In the genomic region with DNA sequence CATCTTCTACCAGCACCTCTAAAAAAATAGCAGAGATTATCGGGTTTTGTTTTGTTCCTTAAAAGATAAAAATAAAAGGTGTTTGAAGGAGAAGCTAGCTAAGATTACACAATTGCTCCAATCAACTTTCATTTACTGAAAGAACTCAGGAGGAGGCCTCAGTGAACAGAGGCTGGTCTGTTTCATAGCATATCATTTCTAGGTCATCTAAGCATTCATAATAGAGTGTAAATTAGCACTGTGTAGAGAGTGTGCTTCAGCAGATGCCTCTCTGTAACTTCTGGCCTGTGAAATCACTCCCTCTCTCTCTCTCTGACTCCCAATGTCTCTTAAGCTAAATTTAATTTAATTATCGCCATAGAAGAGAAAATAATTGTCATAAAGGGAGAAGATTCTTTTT, we compare ENCODE assay signal across 21 mouse cellular contexts.
DNase-seq lines count a peak whose midpoint lies in the region; ATAC-seq and TF ChIP-seq lines count a peak whose summit lies in the region.
"Had no signal": no experiment of that assay in that cellular context is flagged by ENCODE, and none has a peak within 500 bp of the region (broad histone marks: within the 10 kb centered on the region; RNA-seq: fewer than 3 reads in every experiment).

No protein-coding gene starts in this region.

- TF ChIP-seq POLR2A in brain, embryonic 14.5 days (IDR thresholded peaks at IDR 0.05; ENCODE audit: borderline replicate concordance, extremely low read depth, insufficient read depth, insufficient read length, poor library complexity, severe bottlenecking): no peak

- H3K27me3 ChIP-seq in forebrain, embryonic 14.5 days (replicated peaks; ENCODE audit: control insufficient read depth, insufficient read depth, low read length): no peaks in the 10 kb centered on the region
- H3K27me3 ChIP-seq in forebrain, embryonic 13.5 days: no peaks in the 10 kb centered on the region
- H3K27me3 ChIP-seq: hindbrain, embryonic 12.5 days; intestine, embryonic 15.5 days; Patski had no signal

- peak; percentile 48 for DNase-seq in forebrain, embryonic 14.5 days (ENCODE audit: low spot score)
- DNase-seq in layer of hippocampus, adult 2 months (ENCODE audit: low spot score in 2 of 2): no peak
- no peak for DNase-seq in layer of hippocampus, adult 9-11 months
- DNase-seq in brain, embryonic 14.5 days (ENCODE audit: low read depth): peak; percentile 56
- peak; percentile 8 for DNase-seq in telencephalon, adult 2 months (ENCODE audit: low read depth, low spot score)
- no peak for DNase-seq in spleen, adult 18-20 months
- no peak for DNase-seq in lung, postnatal 10 days
- DNase-seq: adrenal gland, postnatal 10 days; adrenal gland, postnatal 36 days; cerebellum, adult 18-20 months; cerebellum, adult 9-10 months; cerebellum, postnatal 14 days; gastrocnemius, adult 2 months; gastrocnemius, postnatal 14 days; heart, adult 11 months had no signal

- H3K4me1 ChIP-seq in forebrain, embryonic 14.5 days (ENCODE audit: control insufficient read depth, insufficient read depth, low read length): peaks cover 3% of the 10 kb centered on the region; the same call in 1 of the 2 replicates
- H3K4me1 ChIP-seq in forebrain, embryonic 13.5 days: peaks cover 11% of the 10 kb centered on the region
- H3K4me1 ChIP-seq: intestine, embryonic 15.5 days had no signal

- no peaks in the 10 kb centered on the region for H3K9me3 ChIP-seq in forebrain, embryonic 14.5 days (replicated peaks; ENCODE audit: control insufficient read depth, low read length)
- no peaks in the 10 kb centered on the region for H3K9me3 ChIP-seq in forebrain, embryonic 13.5 days (replicated peaks)
- H3K9me3 ChIP-seq: hindbrain, embryonic 12.5 days; intestine, embryonic 15.5 days had no signal

- WGBS in forebrain, embryonic 14.5 days: 47% methylated on average over 2 of the region's 2 CpGs
- 49% methylated on average over 2 of the region's 2 CpGs for WGBS in forebrain, embryonic 13.5 days

- no peak for TF ChIP-seq CTCF in layer of hippocampus, adult 2 months (conservative IDR thresholded peaks at IDR 0.05)
- no peak for TF ChIP-seq CTCF in brain, embryonic 14.5 days (IDR thresholded peaks at IDR 0.05; ENCODE audit: borderline replicate concordance, extremely low read depth, insufficient read depth, insufficient read length)

- H3K4me2 ChIP-seq in forebrain, embryonic 14.5 days (ENCODE audit: low read length): no peak overlapping the region
- no peak overlapping the region for H3K4me2 ChIP-seq in forebrain, embryonic 13.5 days
- H3K4me2 ChIP-seq: heart, embryonic 11.5 days; hindbrain, embryonic 12.5 days; intestine, embryonic 15.5 days had no signal

- peak; percentile 44; the same call in 1 of the 2 replicates for ATAC-seq in forebrain, embryonic 14.5 days
- no peak for ATAC-seq in forebrain, embryonic 13.5 days
- ATAC-seq: hindbrain, embryonic 16.5 days; intestine, embryonic 15.5 days; Patski had no signal

- H3K4me3 ChIP-seq in forebrain, embryonic 14.5 days (ENCODE audit: low read depth, low read length): no peak overlapping the region
- H3K4me3 ChIP-seq in forebrain, embryonic 13.5 days: no peak overlapping the region
- H3K4me3 ChIP-seq in layer of hippocampus, adult 2 months: no peak overlapping the region
- H3K4me3 ChIP-seq: gastrocnemius, adult 2 months; hindbrain, embryonic 12.5 days; intestine, embryonic 15.5 days had no signal

- no peaks in the 10 kb centered on the region for H3K36me3 ChIP-seq in forebrain, embryonic 14.5 days (ENCODE audit: control insufficient read depth, insufficient read depth, low read length)
- H3K36me3 ChIP-seq in forebrain, embryonic 13.5 days (ENCODE audit: poor library complexity, severe bottlenecking): no peaks in the 10 kb centered on the region
- H3K36me3 ChIP-seq: hindbrain, embryonic 12.5 days; intestine, embryonic 15.5 days had no signal

- H3K9ac ChIP-seq in forebrain, embryonic 14.5 days (ENCODE audit: low read length): no peak overlapping the region
- no peak overlapping the region for H3K9ac ChIP-seq in forebrain, embryonic 13.5 days
- H3K9ac ChIP-seq: hindbrain, embryonic 12.5 days; intestine, embryonic 15.5 days had no signal

- no peak overlapping the region for H3K27ac ChIP-seq in forebrain, embryonic 14.5 days (ENCODE audit: low read depth, low read length)
- H3K27ac ChIP-seq in forebrain, embryonic 13.5 days: no peak overlapping the region
- H3K27ac ChIP-seq in layer of hippocampus, adult 2 months: peak overlapping the region; percentile 7; the same call in 1 of the 2 replicates
- H3K27ac ChIP-seq: gastrocnemius, adult 2 months; intestine, embryonic 15.5 days had no signal

Comparison
In these comparisons a context has a peak if more than half of its experiments do, and no peak if none do; other contexts are left out.
1. DNase-seq: peak in forebrain, embryonic 14.5 days (single experiment), brain, embryonic 14.5 days (single experiment) and telencephalon, adult 2 months (single experiment); none in layer of hippocampus, adult 2 months (0 of 2), layer of hippocampus, adult 9-11 months (single experiment), spleen, adult 18-20 months (0 of 2) and lung, postnatal 10 days (single experiment).